Mouse (Mus musculus): ENCODE results near the gene Irf2bp1. TPM values are rescaled to one million over a fixed set of nuclear protein-coding genes. Genes with fewer than 3 reads are reported as not detected.

The Irf2bp1 gene
- polyA plus RNA-seq, 1 experiment from 2014 or later = 28.6 TPM

DNA sequence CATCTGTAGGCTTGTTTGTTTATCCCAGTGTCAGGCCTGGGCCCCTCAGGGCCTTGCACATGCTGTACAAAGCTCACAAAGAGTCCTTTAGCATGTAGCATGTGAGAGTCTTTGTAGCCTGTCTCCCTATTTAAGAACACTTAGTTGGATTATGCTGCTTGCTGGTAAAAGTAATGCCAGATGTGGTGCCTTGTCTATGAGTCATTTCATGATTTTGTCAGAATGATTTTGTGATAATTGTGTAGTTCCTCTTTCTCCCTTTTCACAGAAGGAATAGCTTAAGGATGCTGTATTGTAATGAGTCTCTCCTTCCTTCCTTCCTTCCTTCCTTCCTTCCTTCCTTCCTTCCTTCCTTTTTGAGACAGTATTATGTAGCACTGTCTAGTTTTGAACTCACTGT, 24.2 kb downstream of the Irf2bp1 start:
- Histone ChIP-seq H3K4me1 (ENCODE audit: control insufficient read depth, insufficient read depth, low read length) (peaks cover 6% of the 10 kb centered on the region; the same call in 1 of the 2 replicates), H3K36me3 (ENCODE audit: control insufficient read depth, insufficient read depth, low read length) (peaks cover 45% of the 10 kb centered on the region), H3K4me3 (ENCODE audit: low read length) (no peak overlapping the region), H3K9me3 (ENCODE audit: control insufficient read depth, low read length) (no peaks in the 10 kb centered on the region), H3K27ac (ENCODE audit: low read depth, low read length) (no peak overlapping the region), H3K9ac (ENCODE audit: low read depth, low read length) (no peak overlapping the region), H3K4me2 (replicated peaks; ENCODE audit: low read depth, low read length) (no peak overlapping the region), H3K27me3 (ENCODE audit: control insufficient read depth, insufficient read depth, low read length) (peaks cover 8% of the 10 kb centered on the region)
- ATAC-seq (ENCODE audit: low FRiP score, low TSS enrichment) = no peak

DNA sequence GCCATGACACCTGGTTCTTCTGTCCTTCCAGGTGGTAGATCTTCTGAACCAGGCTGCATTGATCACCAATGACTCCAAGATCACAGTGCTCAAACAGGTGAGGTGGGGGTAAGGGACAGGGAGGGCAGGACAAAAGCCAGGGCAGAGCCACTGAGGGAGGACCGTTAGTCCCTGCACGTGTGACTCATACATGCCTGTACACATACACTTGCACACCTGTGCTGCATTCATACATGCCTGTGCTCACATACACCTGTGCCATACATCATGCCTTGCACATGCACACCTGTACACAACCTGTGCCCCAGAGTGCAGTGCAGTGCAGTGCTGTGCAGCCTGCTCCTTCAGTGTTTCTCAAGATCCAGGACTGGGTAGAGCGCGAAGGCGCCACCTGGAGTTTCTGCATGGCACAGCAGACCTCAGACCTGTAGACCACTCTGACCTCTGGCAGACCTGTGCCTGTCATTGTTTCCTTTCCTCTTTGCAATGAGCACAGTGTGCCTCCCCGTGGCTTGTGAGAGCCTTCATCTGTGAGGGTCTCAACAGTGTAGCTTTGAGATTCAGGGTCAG, 25.3 kb downstream of the Irf2bp1 start:
- 69% methylated on average over 6 of the region's 6 CpGs for WGBS
- Histone ChIP-seq H3K27me3 (ENCODE audit: control insufficient read depth, insufficient read depth, low read length) (no peaks in the 10 kb centered on the region), H3K4me1 (ENCODE audit: control insufficient read depth, insufficient read depth, low read length) (peaks cover 6% of the 10 kb centered on the region; the same call in 1 of the 2 replicates), H3K9me3 (ENCODE audit: control insufficient read depth, low read length) (no peaks in the 10 kb centered on the region), H3K4me3 (ENCODE audit: low read length) (no peak overlapping the region), H3K4me2 (replicated peaks; ENCODE audit: low read depth, low read length) (no peak overlapping the region), H3K27ac (ENCODE audit: low read depth, low read length) (no peak overlapping the region), H3K9ac (ENCODE audit: low read depth, low read length) (no peak overlapping the region), H3K36me3 (ENCODE audit: control insufficient read depth, insufficient read depth, low read length) (peaks cover 51% of the 10 kb centered on the region)
- peak; percentile 32; the same call in 1 of the 2 replicates for ATAC-seq (ENCODE audit: low FRiP score, low TSS enrichment)

DNA sequence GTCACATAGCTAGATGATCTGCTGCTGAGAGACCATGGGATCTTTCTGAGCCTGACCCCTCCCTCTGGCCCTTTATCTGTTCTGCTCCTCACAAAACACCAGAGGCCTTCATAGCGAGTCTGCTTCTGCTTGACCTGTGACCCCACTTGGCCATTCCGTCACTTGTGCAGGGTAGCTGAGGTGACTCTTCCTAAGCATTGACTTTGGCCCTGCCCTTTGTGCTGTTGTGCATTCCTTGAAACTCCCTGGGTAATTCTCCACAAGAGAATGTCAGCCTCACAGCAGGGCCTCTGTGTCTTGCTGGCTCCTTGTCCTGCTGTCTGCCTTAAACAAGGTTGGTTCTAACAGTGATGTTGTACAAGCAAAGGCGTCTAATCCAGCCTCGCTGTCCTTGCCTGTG, 27.8 kb downstream of the Irf2bp1 start:
- no peak overlapping the region for H3K9ac ChIP-seq (ENCODE audit: low read depth, low read length)
- peaks cover 75% of the 10 kb centered on the region for H3K36me3 ChIP-seq (ENCODE audit: control insufficient read depth, insufficient read depth, low read length)
- WGBS = 95% methylated on average over 4 of the region's 4 CpGs
- H3K4me3 ChIP-seq (ENCODE audit: low read length) = no peak overlapping the region
- no peak for ATAC-seq (ENCODE audit: low FRiP score, low TSS enrichment)
- no peak overlapping the region for H3K4me2 ChIP-seq (replicated peaks; ENCODE audit: low read depth, low read length)
- H3K4me1 ChIP-seq (ENCODE audit: control insufficient read depth, insufficient read depth, low read length) = no peaks in the 10 kb centered on the region
- no peaks in the 10 kb centered on the region for H3K9me3 ChIP-seq (ENCODE audit: control insufficient read depth, low read length)
- H3K27me3 ChIP-seq (ENCODE audit: control insufficient read depth, insufficient read depth, low read length) = no peaks in the 10 kb centered on the region
- no peak overlapping the region for H3K27ac ChIP-seq (ENCODE audit: low read depth, low read length)

DNA sequence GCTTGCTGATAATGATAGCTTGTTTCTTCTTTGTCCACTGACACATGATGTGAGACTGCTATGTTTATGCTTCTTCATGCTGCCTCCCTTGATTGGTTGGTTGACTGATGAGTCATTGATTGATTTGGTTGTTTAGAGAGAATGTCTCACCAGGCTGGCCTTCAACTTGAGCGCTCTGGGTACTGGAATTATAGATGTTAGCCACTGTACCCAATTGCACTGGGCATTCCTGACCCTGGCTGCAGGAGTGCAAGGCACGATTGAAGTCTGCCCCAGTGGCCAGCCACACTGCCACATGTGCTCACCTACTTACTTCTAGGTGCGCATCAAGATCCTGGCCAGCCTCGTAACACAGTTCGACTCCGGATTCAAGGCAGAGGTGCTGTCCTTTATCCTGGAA, 40.8 kb downstream of the Irf2bp1 start:
- H3K36me3 ChIP-seq (ENCODE audit: control insufficient read depth, insufficient read depth, low read length) = peaks cover 99% of the 10 kb centered on the region
- no peak overlapping the region for H3K9ac ChIP-seq (ENCODE audit: low read depth, low read length)
- WGBS = 97% methylated on average over 6 of the region's 6 CpGs
- no peak overlapping the region for H3K27ac ChIP-seq (ENCODE audit: low read depth, low read length)
- no peak overlapping the region for H3K4me3 ChIP-seq (ENCODE audit: low read length)
- no peak overlapping the region for H3K4me2 ChIP-seq (replicated peaks; ENCODE audit: low read depth, low read length)
- H3K27me3 ChIP-seq (ENCODE audit: control insufficient read depth, insufficient read depth, low read length) = no peaks in the 10 kb centered on the region
- H3K9me3 ChIP-seq (ENCODE audit: control insufficient read depth, low read length) = no peaks in the 10 kb centered on the region
- ATAC-seq (ENCODE audit: low FRiP score, low TSS enrichment) = no peak
- no peaks in the 10 kb centered on the region for H3K4me1 ChIP-seq (ENCODE audit: control insufficient read depth, insufficient read depth, low read length)

DNA sequence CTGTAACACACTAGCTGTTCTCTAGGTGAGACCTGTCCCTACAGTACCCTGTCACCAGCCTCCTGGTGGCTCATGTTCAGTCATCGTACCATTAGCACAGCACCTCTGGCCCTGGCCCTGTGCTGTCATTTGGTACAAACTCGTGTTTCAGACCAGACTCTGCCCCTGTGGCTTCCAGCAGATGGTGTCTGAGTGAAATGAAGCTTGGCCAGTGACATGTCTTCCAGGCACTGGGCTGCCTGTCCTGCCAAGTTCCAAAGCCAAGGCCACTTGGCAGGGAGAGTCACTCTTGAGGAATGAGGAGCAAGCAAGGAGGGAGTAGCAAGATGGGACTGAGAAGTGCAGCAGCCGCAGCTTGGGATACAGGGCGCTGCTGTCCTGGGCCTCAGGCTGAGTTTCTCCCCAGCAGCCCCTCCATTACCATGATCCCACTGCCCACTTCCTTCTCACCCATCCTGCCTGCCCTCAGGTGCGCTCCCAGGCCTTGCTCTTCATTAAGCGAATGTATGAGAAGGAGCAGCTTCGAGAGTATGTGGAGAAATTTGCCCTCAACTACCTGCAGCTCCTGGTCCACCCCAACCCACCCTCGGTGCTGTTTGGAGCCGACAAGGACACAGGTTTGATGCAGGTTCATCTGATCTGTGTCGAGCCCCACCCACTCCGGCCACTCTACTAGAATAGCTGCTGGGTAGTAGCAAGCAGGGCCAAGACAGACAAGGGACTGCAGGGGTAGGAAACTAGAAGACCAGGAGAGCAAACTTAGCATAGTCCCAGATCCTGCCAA, 42.6 kb downstream of the Irf2bp1 start:
- Histone ChIP-seq H3K4me1 (ENCODE audit: control insufficient read depth, insufficient read depth, low read length) (no peaks in the 10 kb centered on the region), H3K9me3 (ENCODE audit: control insufficient read depth, low read length) (no peaks in the 10 kb centered on the region), H3K27ac (ENCODE audit: low read depth, low read length) (no peak overlapping the region), H3K36me3 (ENCODE audit: control insufficient read depth, insufficient read depth, low read length) (peaks cover 98% of the 10 kb centered on the region), H3K4me3 (ENCODE audit: low read length) (no peak overlapping the region), H3K4me2 (replicated peaks; ENCODE audit: low read depth, low read length) (no peak overlapping the region), H3K9ac (ENCODE audit: low read depth, low read length) (no peak overlapping the region), H3K27me3 (ENCODE audit: control insufficient read depth, insufficient read depth, low read length) (no peaks in the 10 kb centered on the region)
- WGBS = 91% methylated on average over 11 of the region's 11 CpGs
- no peak for ATAC-seq (ENCODE audit: low FRiP score, low TSS enrichment)

DNA sequence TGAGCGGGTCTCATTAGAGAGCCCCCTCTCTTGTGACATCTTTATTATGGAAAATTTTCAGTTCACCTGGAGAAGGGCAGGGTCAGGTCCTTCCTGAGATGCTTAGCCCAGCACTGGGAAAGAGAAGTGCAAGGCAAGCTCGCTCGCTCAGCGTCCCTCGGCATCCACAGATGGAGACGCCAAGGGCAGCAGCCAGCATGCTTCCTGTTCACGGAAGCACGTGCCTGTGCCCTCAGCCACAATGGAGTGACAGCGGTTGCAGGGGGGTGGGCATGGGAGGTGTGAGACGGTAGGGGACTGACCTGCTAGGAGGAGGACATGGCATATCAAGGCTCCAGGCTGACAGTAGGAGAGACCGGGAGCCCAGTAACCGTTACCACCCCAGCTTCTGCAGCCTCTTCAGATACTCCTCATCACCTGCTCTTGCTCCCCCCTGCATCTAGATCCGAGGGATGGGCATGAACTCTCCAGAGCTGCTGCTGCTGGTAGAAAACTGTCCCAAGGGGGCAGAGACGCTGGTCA, 44.2 kb downstream of the Irf2bp1 start:
- WGBS = 90% methylated on average over 14 of the region's 14 CpGs
- no peaks in the 10 kb centered on the region for H3K4me1 ChIP-seq (ENCODE audit: control insufficient read depth, insufficient read depth, low read length)
- H3K27ac ChIP-seq (ENCODE audit: low read depth, low read length) = no peak overlapping the region
- no peaks in the 10 kb centered on the region for H3K27me3 ChIP-seq (ENCODE audit: control insufficient read depth, insufficient read depth, low read length)
- ATAC-seq (ENCODE audit: low FRiP score, low TSS enrichment) = no peak
- H3K36me3 ChIP-seq (ENCODE audit: control insufficient read depth, insufficient read depth, low read length) = peaks cover 95% of the 10 kb centered on the region
- H3K4me3 ChIP-seq (ENCODE audit: low read length) = no peak overlapping the region
- H3K9ac ChIP-seq (ENCODE audit: low read depth, low read length) = no peak overlapping the region
- no peaks in the 10 kb centered on the region for H3K9me3 ChIP-seq (ENCODE audit: control insufficient read depth, low read length)
- H3K4me2 ChIP-seq (replicated peaks; ENCODE audit: low read depth, low read length) = no peak overlapping the region

DNA sequence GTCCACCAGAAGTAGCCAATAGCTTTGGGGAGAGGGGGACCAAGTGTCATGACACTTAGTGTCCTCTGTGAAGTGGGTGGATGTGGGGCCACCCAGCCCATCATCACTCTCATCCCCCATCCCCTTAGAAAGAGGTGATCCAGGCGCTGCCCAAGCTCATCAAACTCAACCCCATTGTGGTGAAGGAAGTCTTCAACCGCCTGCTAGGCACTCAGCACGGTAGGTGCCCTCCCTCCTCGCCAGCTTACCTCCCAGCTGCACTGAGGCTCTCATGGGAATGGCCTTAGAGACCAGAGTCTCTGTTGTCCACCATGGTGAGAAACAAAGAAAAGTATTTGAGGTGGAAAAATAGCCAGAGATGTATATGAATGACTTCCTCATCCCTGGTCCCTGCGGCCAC, 45.4 kb downstream of the Irf2bp1 start:
- H3K9ac ChIP-seq (ENCODE audit: low read depth, low read length) = no peak overlapping the region
- no peak overlapping the region for H3K4me3 ChIP-seq (ENCODE audit: low read length)
- peaks cover 83% of the 10 kb centered on the region for H3K36me3 ChIP-seq (ENCODE audit: control insufficient read depth, insufficient read depth, low read length)
- WGBS = 88% methylated on average over 5 of the region's 5 CpGs
- ATAC-seq (ENCODE audit: low FRiP score, low TSS enrichment) = no peak
- no peaks in the 10 kb centered on the region for H3K27me3 ChIP-seq (ENCODE audit: control insufficient read depth, insufficient read depth, low read length)
- no peaks in the 10 kb centered on the region for H3K9me3 ChIP-seq (ENCODE audit: control insufficient read depth, low read length)
- no peak overlapping the region for H3K4me2 ChIP-seq (replicated peaks; ENCODE audit: low read depth, low read length)
- no peaks in the 10 kb centered on the region for H3K4me1 ChIP-seq (ENCODE audit: control insufficient read depth, insufficient read depth, low read length)
- no peak overlapping the region for H3K27ac ChIP-seq (ENCODE audit: low read depth, low read length)

DNA sequence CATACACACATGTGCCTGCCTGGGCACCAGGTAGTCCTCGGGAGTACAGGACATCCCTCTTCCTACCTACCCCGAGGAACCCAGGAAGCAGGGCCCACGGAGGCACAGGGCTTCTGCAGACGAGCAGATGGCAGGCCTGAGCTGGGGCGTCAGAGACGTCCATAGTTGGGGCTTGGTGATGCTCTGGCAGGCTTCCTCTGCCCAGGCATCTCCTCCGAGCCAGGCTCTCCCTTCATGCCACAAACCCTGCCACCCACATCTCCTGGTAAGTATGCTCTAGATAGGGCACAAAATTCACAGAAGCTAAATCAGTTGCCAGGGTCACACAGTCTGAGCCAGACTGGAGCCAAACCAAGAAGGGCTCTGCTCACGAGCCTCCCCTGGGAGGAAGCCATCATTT, 46.3 kb downstream of the Irf2bp1 start:
- H3K27ac ChIP-seq (ENCODE audit: low read depth, low read length) = no peak overlapping the region
- H3K9ac ChIP-seq (ENCODE audit: low read depth, low read length) = no peak overlapping the region
- WGBS = 80% methylated on average over 8 of the region's 8 CpGs
- H3K4me2 ChIP-seq (replicated peaks; ENCODE audit: low read depth, low read length) = no peak overlapping the region
- H3K9me3 ChIP-seq (ENCODE audit: control insufficient read depth, low read length) = no peaks in the 10 kb centered on the region
- peaks cover 77% of the 10 kb centered on the region for H3K36me3 ChIP-seq (ENCODE audit: control insufficient read depth, insufficient read depth, low read length)
- no peaks in the 10 kb centered on the region for H3K27me3 ChIP-seq (ENCODE audit: control insufficient read depth, insufficient read depth, low read length)
- H3K4me1 ChIP-seq (ENCODE audit: control insufficient read depth, insufficient read depth, low read length) = no peaks in the 10 kb centered on the region
- no peak for ATAC-seq (ENCODE audit: low FRiP score, low TSS enrichment)
- no peak overlapping the region for H3K4me3 ChIP-seq (ENCODE audit: low read length)

DNA sequence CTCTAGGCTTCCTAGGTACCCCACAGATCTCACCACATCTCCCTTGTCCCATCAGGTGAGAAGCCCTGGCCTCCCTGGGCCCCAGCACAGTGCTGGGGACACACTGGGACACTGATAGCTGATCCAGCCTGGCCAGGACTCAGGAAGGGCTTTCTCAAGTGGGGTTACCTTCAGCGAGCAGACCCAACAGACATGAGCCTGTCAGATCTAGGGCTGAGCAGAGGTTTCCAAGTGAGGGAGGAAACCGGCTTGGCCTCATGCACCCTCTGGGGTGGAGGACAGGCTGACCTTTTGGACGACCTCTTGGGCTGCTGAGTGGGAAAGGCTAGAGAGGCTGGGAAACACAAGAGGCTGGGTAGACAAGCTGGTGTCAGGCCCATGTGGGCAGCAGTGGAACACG, 47.3 kb downstream of the Irf2bp1 start:
- Histone ChIP-seq H3K4me2 (replicated peaks; ENCODE audit: low read depth, low read length) (no peak overlapping the region), H3K4me1 (ENCODE audit: control insufficient read depth, insufficient read depth, low read length) (no peaks in the 10 kb centered on the region), H3K9me3 (ENCODE audit: control insufficient read depth, low read length) (no peaks in the 10 kb centered on the region), H3K9ac (ENCODE audit: low read depth, low read length) (no peak overlapping the region), H3K27ac (ENCODE audit: low read depth, low read length) (no peak overlapping the region), H3K4me3 (ENCODE audit: low read length) (no peak overlapping the region), H3K36me3 (ENCODE audit: control insufficient read depth, insufficient read depth, low read length) (peaks cover 67% of the 10 kb centered on the region), H3K27me3 (ENCODE audit: control insufficient read depth, insufficient read depth, low read length) (no peaks in the 10 kb centered on the region)
- ATAC-seq (ENCODE audit: low FRiP score, low TSS enrichment) = no peak
- WGBS = 61% methylated on average over 4 of the region's 4 CpGs
